Mouse (Mus musculus) urinary bladder, postnatal 25 days (tissue): ENCODE measurements at regions not wholly inside any gene's neighbourhood (a gene's known extent, or its start where the extent isn't known, plus 50 kb on each side); places are given as distances from the start of the nearest gene placed in this dataset.
"Not testable (repeated sequence)": the region's sequence is repeated elsewhere in the genome, so short reads cannot be mapped to it uniquely, and the experiment has no call there.

Source experiments
- DNase-seq: peaks from one replicate; pipeline ENCODE4 v3.0.0; 2022; ENCODE audit warnings: low spot score

GRCm38 (mm10) chr2:63580489-63581139 is 396.5 kb upstream of the Kcnh7 start:
- no peak for DNase-seq

GRCm38 (mm10) chr2:63575172-63575571 is 391.1 kb upstream of the Kcnh7 start:
- DNase-seq, result no peak

- DNase-seq, result no peak
These were observed 390.1 kb upstream of the Kcnh7 start for GRCm38 (mm10) chr2:63574008-63574703.

- no peak for DNase-seq
These were observed 389.1 kb upstream of the Kcnh7 start for GRCm38 (mm10) chr2:63573015-63573807.

GRCm38 (mm10) chr2:63556858-63557419 is 372.9 kb upstream of the Kcnh7 start:
- DNase-seq, result no peak

DNA sequence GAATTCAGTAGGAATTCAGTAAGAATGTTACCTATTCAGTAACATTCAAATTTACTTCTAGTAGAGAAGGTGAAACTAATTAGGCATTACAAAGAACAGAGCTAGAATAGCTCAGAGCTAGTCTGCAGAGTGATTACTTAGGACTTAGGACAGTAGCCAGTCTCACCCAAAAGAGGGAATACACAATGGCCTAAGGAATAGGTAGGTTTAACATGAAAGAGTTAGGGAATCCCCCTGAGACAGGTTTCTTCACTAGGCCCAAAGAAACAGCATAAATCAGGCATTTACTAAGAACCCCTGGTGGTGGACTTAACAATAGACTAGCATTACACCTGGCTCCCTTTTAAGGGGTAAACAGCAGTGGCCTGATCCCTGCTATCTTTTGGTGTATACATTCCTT is 357.7 kb upstream of the Kcnh7 start:
- DNase-seq, result not testable (repeated sequence)

DNA sequence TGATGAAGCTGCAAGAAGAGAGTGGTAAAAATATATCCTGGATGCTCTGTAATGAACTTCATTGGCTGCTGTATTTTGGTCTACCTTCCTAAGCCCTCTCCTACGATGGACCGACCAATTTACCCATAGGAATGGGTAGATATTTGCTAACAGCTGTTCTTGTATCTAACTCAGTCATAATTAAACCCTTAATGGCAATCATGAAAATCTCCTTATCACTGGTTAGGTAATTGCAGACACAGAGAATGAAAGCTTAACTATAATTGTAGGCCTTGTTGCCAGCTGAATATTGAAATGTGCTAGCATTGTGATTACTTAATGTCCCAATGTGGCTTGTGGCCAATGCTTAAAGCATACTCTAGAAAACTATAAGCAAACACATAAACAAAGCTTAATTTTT is 334.4 kb upstream of the Kcnh7 start:
- DNase-seq, result no peak

DNA sequence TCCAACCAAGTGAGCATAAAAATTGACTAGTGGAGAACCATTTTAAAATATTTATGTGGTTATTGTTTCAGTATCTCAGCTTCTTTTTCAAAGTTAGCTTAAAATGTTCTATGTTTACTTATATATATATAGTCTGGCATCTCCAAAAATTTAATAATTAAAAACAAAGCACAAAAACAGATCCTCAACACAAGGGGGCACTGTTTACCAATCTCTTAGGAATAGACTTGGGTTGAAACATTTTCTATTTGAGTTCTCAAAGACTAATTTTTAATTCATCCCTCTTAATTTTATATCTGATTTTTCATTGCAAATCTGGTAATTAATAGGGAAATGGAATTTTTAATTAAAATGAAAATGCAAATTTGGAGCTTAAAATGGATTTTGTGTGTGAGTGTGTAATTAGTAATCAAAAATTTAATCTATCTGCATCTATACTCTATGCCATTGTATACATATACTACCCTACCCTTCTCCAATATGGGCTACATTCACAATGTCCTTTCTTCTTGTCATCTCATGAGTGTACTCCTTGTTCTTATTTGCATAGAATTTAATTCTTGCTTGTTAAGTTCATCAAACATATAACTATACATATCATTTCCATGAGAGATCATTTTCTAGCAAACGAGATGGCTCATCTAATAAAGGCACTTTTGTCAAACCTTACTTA is 329.6 kb upstream of the Kcnh7 start:
- DNase-seq, result no peak

- DNase-seq, result peak; percentile 14
These were observed 319.9 kb upstream of the Kcnh7 start for GRCm38 (mm10) chr2:63503939-63504338.

DNA sequence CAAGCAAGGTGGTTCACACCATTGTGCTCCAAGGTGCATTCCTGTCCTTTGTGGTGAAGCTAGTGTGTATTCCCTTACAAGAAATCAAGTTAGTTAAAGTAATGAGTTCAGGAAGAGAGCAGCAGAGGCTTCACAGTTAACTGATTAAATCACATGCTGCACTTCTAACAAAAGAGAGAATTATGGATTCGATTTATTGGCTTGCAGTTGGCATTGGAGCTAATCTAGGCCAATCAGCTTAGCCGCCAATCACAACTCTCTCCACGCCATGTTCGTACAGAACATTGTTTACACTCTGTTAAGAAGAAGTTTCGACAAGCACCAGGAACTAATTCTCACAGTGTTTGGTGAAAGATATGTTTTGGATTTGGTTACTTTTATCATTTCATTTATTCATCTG is 292.3 kb upstream of the Kcnh7 start:
- no peak for DNase-seq

DNA sequence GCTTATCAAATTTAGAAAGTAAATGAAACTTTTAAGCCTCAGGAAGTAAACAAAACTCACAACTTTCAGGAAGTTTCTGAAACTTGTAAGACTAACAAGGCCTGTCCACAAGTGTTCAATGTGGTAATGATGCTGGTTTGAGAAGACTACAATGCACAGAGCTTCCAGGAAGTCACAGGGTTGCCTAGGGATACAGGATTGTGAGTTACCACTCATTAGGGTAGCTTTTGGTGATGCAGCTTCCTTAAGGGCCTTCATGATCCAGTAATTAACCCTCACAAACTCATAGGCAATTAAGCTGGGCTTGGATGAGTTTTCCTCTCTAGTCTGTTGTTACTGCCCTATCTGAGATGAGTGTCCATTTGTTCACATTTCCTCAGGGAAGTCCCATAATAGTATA is 291.2 kb upstream of the Kcnh7 start:
- no peak for DNase-seq

DNA sequence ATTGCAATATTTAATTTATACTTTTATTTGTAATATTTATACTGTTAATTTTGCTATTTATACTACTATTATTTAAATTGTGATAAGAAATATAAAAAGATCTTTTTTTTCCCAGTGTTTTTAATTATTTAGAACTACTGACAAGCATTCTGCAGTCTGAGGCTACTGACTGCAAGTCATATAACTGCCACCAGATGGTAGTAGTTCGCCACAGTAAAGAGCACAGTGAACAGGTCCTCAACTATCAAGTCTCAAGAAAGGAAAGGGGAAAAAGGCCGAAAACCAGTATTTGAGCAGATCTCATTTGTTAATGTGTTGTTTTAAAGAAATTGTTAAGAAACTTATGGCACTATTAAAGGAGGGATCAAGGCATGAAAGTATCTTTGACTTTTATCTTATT is 289.6 kb upstream of the Kcnh7 start:
- no peak for DNase-seq

DNA sequence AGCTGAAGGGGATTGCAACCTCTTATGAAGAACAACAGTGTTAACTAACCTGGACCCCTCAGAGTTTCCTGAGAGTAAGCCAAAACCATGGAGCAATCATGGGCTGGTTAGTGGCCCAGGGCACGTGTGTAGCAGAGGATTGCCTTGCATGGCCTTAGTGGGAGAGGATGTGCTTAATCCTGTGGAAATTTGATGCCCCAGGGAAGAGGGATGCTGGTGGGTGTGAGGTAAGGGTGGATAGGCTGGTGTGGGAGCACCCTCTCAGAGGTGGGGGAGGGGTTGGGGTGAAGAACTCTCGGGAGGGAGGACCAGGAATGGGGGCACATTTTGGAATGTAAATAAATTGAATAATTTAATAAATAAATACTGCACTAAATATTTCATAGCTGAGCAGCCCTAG is 288.2 kb upstream of the Kcnh7 start:
- DNase-seq, result no peak

- DNase-seq, result no peak
These were observed 275.0 kb upstream of the Kcnh7 start for GRCm38 (mm10) chr2:63459112-63459511.

- no peak for DNase-seq
These were observed 270.4 kb upstream of the Kcnh7 start for GRCm38 (mm10) chr2:63454263-63455011.

GRCm38 (mm10) chr2:63452891-63453290 is 268.8 kb upstream of the Kcnh7 start:
- no peak for DNase-seq

GRCm38 (mm10) chr2:63452164-63452563 is 268.1 kb upstream of the Kcnh7 start:
- DNase-seq, result no peak

DNA sequence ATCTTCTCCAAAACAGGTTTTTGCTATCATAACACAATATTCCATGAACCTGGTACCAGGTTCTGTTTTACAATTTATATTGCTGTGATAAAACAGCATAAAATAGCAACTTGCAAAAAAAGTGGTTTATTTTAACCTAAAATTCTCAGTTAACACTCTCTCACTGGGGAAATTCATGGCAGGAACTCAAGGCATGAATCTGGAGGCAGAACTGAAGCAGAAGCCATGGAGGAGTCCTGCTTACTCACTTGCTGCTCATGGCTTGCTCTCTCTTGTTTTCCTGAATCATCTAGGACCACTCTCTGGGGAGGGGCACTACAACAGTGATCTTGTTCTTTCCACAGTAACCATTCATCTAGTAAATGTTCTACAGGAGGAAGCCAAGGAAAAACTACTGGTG is 250.2 kb upstream of the Kcnh7 start:
- DNase-seq, result no peak

DNA sequence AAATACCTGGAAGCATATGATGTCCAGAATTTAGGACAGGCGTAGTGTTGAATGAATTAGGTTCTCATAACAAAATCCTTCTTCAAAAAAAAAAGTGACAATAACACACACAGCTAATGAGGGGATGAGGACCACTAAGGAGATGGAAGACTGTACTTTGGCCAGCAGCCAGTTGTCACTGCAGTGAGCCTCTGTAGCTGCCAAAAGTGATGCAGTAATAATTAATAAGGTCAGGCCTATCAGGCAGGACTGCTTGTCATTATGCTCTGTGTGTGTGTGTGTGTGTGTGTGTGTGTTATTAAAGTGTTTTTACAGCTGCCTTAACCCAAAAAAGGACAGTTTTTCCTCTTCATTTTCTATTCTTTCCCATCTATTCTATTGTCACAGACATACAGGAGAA is 221.3 kb upstream of the Kcnh7 start:
- DNase-seq, result no peak
